Mouse (Mus musculus): ENCODE measurements around the gene Cd320.

GRCm38 (mm10) chr17:33804745-33805144, 38.1 kb upstream of the Cd320 start:
- no peak for TF ChIP-seq CTCF (IDR thresholded peaks at IDR 0.05; ENCODE audit: low read depth)
- TF ChIP-seq EP300 (IDR thresholded peaks at IDR 0.05; ENCODE audit: low read depth) = no peak
